Mouse (Mus musculus) heart, embryonic 12.5 days (tissue): ENCODE data around the gene Rab3gap2. TPM values are rescaled to one million over a fixed set of nuclear protein-coding genes. Genes with fewer than 3 reads are reported as not detected.

ENCODE experiments used
- ATAC-seq: fragments of 200-750 bp; cut with Nextera tagmentation; 2 replicates; pipeline ENCODE4 v1.8.0; 2017; ENCODE audit warnings: moderate TSS enrichment, moderate library complexity; ENCODE audit not compliant: insufficient number of reproducible peaks, low FRiP score
- H3K27ac ChIP-seq: fragments of 300-500 bp; sonication (generic); 2 replicates; pipeline ENCODE4 v1.5.1; 2016; ENCODE audit warnings: mild to moderate bottlenecking, moderate library complexity; ENCODE audit not compliant: poor library complexity, severe bottlenecking
- H3K27me3 ChIP-seq: fragments of 300-500 bp; sonication (generic); replicated peaks from 2 replicates; pipeline ENCODE4 v1.6.1; 2016; ENCODE audit warnings: mild to moderate bottlenecking, moderate library complexity
- H3K36me3 ChIP-seq: fragments of 300-500 bp; sonication (generic); 2 replicates; pipeline ENCODE4 v1.6.1; 2016; ENCODE audit warnings: mild to moderate bottlenecking, moderate library complexity
- H3K4me1 ChIP-seq: fragments of 300-500 bp; sonication (generic); replicated peaks from 2 replicates; pipeline ENCODE4 v1.6.1; 2016; ENCODE audit warnings: mild to moderate bottlenecking
- H3K4me2 ChIP-seq: fragments of 300-500 bp; sonication (generic); 2 replicates; pipeline ENCODE4 v1.6.1; 2016; ENCODE audit warnings: mild to moderate bottlenecking, moderate library complexity
- H3K4me3 ChIP-seq: fragments of 300-500 bp; sonication (generic); 2 replicates; pipeline ENCODE4 v1.5.1; 2016; ENCODE audit warnings: mild to moderate bottlenecking
- H3K9ac ChIP-seq: fragments of 300-500 bp; sonication (generic); 2 replicates; pipeline ENCODE4 v1.6.1; 2016; ENCODE audit warnings: mild to moderate bottlenecking, moderate library complexity
- H3K9me3 ChIP-seq: fragments of 300-500 bp; sonication (generic); replicated peaks from 2 replicates; pipeline ENCODE4 v1.6.1; 2016; ENCODE audit warnings: mild to moderate bottlenecking, moderate library complexity
- WGBS: fragments of 180-500 bp; shearing (Covaris S2); methylation state at CpG from one replicate; pipeline ENCODE4 v1.1.7; 2016; 5-methylcytosine and 5-hydroxymethylcytosine counted together
- polyA plus RNA-seq: library from polyadenylated mRNA; unstranded; fragments of >200 nt; fragmentation: Nextera tagmentation; extraction: Ambion mirVana; gene quantifications from 2 replicates; pipeline ENCODE4 v1.2.1, GENCODE M21; 2016

Rab3gap2 gene
- polyA plus RNA-seq, 1 experiment from 2014 or later: 19.1 TPM

DNA sequence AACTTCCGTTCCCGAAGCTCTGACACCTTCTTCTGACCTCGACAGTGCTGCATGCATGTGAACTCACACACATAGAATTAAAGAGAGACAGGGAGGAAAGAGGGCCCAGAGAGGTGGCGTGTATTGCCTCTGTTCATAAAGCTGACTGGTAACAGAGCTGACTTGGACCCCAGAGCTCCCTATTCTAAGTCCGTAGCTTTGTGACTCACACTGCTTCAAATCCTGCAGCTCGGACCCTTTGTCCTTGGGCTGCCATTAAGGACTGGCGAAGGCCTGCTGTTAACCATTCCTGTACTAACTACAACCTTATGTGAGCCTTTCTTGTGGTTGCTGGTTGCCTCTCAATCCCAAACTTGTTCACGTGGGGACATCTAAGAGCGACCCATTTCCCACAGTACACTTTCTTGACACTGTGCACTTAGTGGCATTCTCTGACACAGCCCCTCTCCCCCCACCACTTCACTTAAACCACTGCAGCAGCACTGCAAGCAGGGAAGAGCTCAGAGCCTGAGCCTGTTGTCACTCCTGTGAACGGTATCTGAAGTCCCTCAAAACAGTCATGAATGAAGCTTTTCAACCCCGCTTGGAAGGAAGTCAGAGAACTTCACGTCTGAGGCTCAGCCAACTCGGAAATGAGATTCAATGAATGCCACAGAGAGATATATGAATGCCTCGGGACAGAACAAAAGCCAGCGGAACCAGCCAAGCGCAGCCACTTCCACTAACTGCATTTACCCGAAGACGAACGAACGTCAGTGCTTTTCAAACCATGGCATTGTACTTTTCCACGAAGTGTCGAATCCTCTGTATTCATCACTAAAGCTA, 3.1 kb upstream of the Rab3gap2 start:
- H3K27ac ChIP-seq: peak overlapping the region; percentile 2; the same call in 1 of the 2 replicates
- H3K36me3 ChIP-seq: no peaks in the 10 kb centered on the region
- no peaks in the 10 kb centered on the region for H3K9me3 ChIP-seq
- 59% methylated on average over 22 of the region's 22 CpGs for WGBS
- H3K4me2 ChIP-seq: no peak overlapping the region
- H3K4me1 ChIP-seq: peaks cover 7% of the 10 kb centered on the region
- no peak for ATAC-seq
- H3K9ac ChIP-seq: no peak overlapping the region
- H3K27me3 ChIP-seq: 0 out of 2 replicates have a peak, but pooled peaks cover 10% of the 10 kb centered on the region
- H3K4me3 ChIP-seq: no peak overlapping the region

GRCm38 (mm10) chr1:185201994-185202393, 1.9 kb upstream of the Rab3gap2 start:
- no peaks in the 10 kb centered on the region for H3K36me3 ChIP-seq
- H3K27me3 ChIP-seq: 0 out of 2 replicates have a peak, but pooled peaks cover 6% of the 10 kb centered on the region
- H3K27ac ChIP-seq: no peak overlapping the region
- no peak overlapping the region for H3K4me3 ChIP-seq
- ATAC-seq: no peak
- H3K9me3 ChIP-seq: no peaks in the 10 kb centered on the region
- peaks cover 7% of the 10 kb centered on the region for H3K4me1 ChIP-seq
- H3K9ac ChIP-seq: no peak overlapping the region
- H3K4me2 ChIP-seq: no peak overlapping the region
- WGBS: 76% methylated on average over 2 of the region's 2 CpGs

DNA sequence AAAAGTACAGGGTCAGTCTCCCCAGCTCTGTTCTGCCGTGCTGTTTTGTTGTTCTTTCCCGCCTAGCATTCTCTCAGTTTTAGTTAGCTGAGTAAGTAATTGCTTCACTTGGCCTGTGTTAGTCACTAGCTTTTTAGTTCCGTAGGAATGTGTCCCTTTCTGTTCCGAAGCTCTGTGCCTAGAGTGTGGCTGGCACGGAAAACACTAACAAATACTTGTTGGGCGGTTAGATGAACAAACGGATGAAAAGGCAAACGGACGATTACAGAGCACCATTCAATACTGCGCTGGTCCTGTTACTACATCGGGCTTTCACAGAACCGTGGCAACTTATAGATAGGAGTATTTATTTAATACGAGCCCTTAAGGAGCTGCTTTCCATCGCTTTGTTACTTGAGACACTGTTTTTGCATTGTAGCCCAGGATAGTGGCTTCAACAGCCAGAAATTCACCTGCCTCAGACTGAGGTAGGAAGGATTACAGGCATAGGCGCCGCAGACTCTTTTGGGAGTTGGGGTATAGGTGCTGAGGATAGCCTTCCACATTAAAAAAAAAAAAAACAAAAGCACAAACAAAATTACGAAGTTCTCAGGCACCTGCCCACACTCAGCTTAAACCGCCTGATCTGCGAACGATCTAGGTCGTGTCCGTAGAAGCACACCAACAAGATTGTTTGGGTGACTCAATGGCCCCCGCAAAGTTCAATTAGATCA, 565 bp upstream of the Rab3gap2 start:
- Histone ChIP-seq H3K4me1 (peaks cover 7% of the 10 kb centered on the region), H3K27ac (peak overlapping the region; percentile 82), H3K27me3 (0 out of 2 replicates have a peak, but pooled peaks cover 6% of the 10 kb centered on the region), H3K4me3 (peak overlapping the region; percentile 86), H3K9me3 (no peaks in the 10 kb centered on the region), H3K4me2 (peak overlapping the region; percentile 82), H3K36me3 (0 out of 2 replicates have a peak, but pooled peaks cover 2% of the 10 kb centered on the region), H3K9ac (peak overlapping the region; percentile 93)
- 5% methylated on average over 23 of the region's 23 CpGs for WGBS
- no peak for ATAC-seq

GRCm38 (mm10) chr1:185205090-185205489, 1.2 kb downstream of the Rab3gap2 start:
- Histone ChIP-seq H3K4me2 (peak overlapping the region; percentile 27), H3K4me1 (peaks cover 14% of the 10 kb centered on the region), H3K9ac (no peak overlapping the region), H3K36me3 (0 out of 2 replicates have a peak, but pooled peaks cover 2% of the 10 kb centered on the region), H3K27me3 (0 out of 2 replicates have a peak, but pooled peaks cover 1% of the 10 kb centered on the region), H3K4me3 (0 out of 2 replicates have a peak overlapping the region, but pooled peaks have one; percentile 4), H3K27ac (no peak overlapping the region), H3K9me3 (no peaks in the 10 kb centered on the region)
- WGBS: 56% methylated on average over 8 of the region's 8 CpGs
- ATAC-seq: no peak

GRCm38 (mm10) chr1:185207851-185208595, 4.1 kb downstream of the Rab3gap2 start:
- Histone ChIP-seq H3K27me3 (no peaks in the 10 kb centered on the region), H3K4me1 (peaks cover 14% of the 10 kb centered on the region), H3K27ac (no peak overlapping the region), H3K9ac (no peak overlapping the region), H3K9me3 (no peaks in the 10 kb centered on the region), H3K36me3 (peaks cover 7% of the 10 kb centered on the region), H3K4me2 (no peak overlapping the region), H3K4me3 (no peak overlapping the region)
- no peak for ATAC-seq
- 90% methylated on average over 13 of the region's 13 CpGs for WGBS

GRCm38 (mm10) chr1:185208766-185209165, 4.8 kb downstream of the Rab3gap2 start:
- Histone ChIP-seq H3K27me3 (no peaks in the 10 kb centered on the region), H3K4me3 (no peak overlapping the region)
- WGBS: 91% methylated on average over 8 of the region's 8 CpGs

GRCm38 (mm10) chr1:185209641-185210176, 5.8 kb downstream of the Rab3gap2 start:
- H3K27ac ChIP-seq: no peak overlapping the region
- no peak overlapping the region for H3K4me2 ChIP-seq

More at GRCm38 (mm10) chr1:185208766-185209165, 4.8 kb downstream of the Rab3gap2 start:
- ATAC-seq: no peak
- H3K4me1 ChIP-seq: peaks cover 14% of the 10 kb centered on the region
- H3K9me3 ChIP-seq: no peaks in the 10 kb centered on the region
- H3K27ac ChIP-seq: no peak overlapping the region
- peaks cover 7% of the 10 kb centered on the region for H3K36me3 ChIP-seq
- no peak overlapping the region for H3K4me2 ChIP-seq
- H3K9ac ChIP-seq: no peak overlapping the region

DNA sequence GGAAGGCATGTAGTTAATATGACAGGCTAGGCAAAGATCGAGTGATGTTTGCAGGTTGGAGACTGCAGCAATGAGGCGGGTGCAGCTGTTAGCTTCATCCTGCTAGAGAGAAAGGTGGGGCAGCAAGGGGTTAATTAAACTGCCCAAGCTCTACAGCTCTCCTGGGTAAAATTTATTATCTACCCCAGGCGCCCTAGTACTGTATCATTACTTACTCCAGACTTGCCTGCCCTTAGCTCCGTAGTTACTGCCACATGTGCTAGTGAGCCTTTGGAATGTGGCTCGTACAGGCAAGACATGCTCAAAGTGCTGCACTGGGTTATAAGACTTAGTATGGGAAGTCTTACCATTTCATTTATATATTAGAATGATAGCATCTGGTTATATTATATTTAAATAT, 12.4 kb downstream of the Rab3gap2 start:
- WGBS: 45% methylated on average over 5 of the region's 5 CpGs
- Histone ChIP-seq H3K4me1 (peaks cover 9% of the 10 kb centered on the region), H3K27me3 (no peaks in the 10 kb centered on the region), H3K27ac (no peak overlapping the region), H3K9me3 (no peaks in the 10 kb centered on the region), H3K9ac (no peak overlapping the region), H3K4me2 (no peak overlapping the region), H3K4me3 (no peak overlapping the region), H3K36me3 (peaks cover 15% of the 10 kb centered on the region)
- no peak for ATAC-seq

More at GRCm38 (mm10) chr1:185209641-185210176, 5.8 kb downstream of the Rab3gap2 start:
- Histone ChIP-seq H3K9me3 (no peaks in the 10 kb centered on the region), H3K4me1 (peaks cover 14% of the 10 kb centered on the region), H3K27me3 (no peaks in the 10 kb centered on the region), H3K9ac (no peak overlapping the region), H3K36me3 (peaks cover 13% of the 10 kb centered on the region), H3K4me3 (no peak overlapping the region)
- WGBS: 48% methylated on average over 8 of the region's 8 CpGs
- ATAC-seq: no peak

GRCm38 (mm10) chr1:185216762-185217161, 12.8 kb downstream of the Rab3gap2 start:
- Histone ChIP-seq H3K4me1 (peaks cover 9% of the 10 kb centered on the region), H3K4me2 (no peak overlapping the region), H3K27me3 (no peaks in the 10 kb centered on the region), H3K36me3 (peaks cover 16% of the 10 kb centered on the region), H3K4me3 (no peak overlapping the region), H3K9ac (no peak overlapping the region), H3K27ac (no peak overlapping the region), H3K9me3 (no peaks in the 10 kb centered on the region)
- 58% methylated on average over 2 of the region's 2 CpGs for WGBS
- ATAC-seq: no peak

DNA sequence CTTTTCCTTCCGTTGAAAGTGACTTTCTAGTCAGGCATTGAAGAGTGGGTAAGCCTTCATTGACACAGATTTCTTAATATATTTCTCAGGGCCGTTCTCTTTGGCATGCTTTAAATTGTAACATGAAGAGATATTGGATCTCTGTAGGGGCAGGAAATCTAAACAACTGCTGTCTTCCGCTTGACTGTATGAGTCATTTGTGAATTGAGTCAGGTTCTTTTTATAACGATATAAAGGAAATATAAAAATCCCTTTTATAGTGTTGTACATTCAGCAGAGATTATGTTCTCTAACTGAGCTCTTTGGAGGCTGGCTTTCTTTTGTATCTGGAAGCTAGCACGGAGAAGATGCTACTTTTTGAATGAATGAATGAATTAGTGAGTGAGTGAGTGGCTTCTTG, 14.0 kb downstream of the Rab3gap2 start:
- Histone ChIP-seq H3K27me3 (no peaks in the 10 kb centered on the region), H3K36me3 (peaks cover 23% of the 10 kb centered on the region), H3K27ac (no peak overlapping the region), H3K9me3 (no peaks in the 10 kb centered on the region), H3K4me1 (peaks cover 9% of the 10 kb centered on the region), H3K4me2 (no peak overlapping the region), H3K9ac (no peak overlapping the region), H3K4me3 (no peak overlapping the region)
- no peak for ATAC-seq
- WGBS: 84% methylated on average over 5 of the region's 5 CpGs
